Mouse (Mus musculus): Measurements from ENCODE around the gene Ankrd60. TPM values are rescaled to one million over a fixed set of nuclear protein-coding genes. Genes with fewer than 3 reads are reported as not detected.

Gene Ankrd60
- polyA plus RNA-seq, 1 experiment from 2014 or later: not detected

GRCm38 (mm10) chr2:173601861-173602260 is 23.7 kb upstream of the Ankrd60 start:
- Histone ChIP-seq H3K9ac (no peak overlapping the region), H3K4me2 (replicated peaks) (no peak overlapping the region), H3K4me3 (no peak overlapping the region), H3K9me3 (peaks cover 5% of the 10 kb centered on the region; the same call in 1 of the 2 replicates), H3K27me3 (replicated peaks) (no peaks in the 10 kb centered on the region), H3K36me3 (peaks cover 8% of the 10 kb centered on the region; the same call in 1 of the 2 replicates), H3K4me1 (peaks cover 13% of the 10 kb centered on the region; the same call in 1 of the 2 replicates), H3K27ac (no peak overlapping the region)
- WGBS: 89% methylated on average over 1 of the region's 1 CpGs
- ATAC-seq (ENCODE audit: low FRiP score, low read depth): no peak

GRCm38 (mm10) chr2:173595374-173595781 is 17.2 kb upstream of the Ankrd60 start:
- 45% methylated on average over 10 of the region's 10 CpGs for WGBS
- H3K4me2 ChIP-seq (replicated peaks): no peak overlapping the region
- no peak overlapping the region for H3K9ac ChIP-seq
- H3K27me3 ChIP-seq (replicated peaks): no peaks in the 10 kb centered on the region
- ATAC-seq (ENCODE audit: low FRiP score, low read depth): no peak; the same call in 1 of the 2 replicates
- H3K9me3 ChIP-seq: no peaks in the 10 kb centered on the region
- peaks cover 6% of the 10 kb centered on the region; the same call in 1 of the 2 replicates for H3K4me1 ChIP-seq
- H3K27ac ChIP-seq: no peak overlapping the region
- peaks cover 12% of the 10 kb centered on the region for H3K36me3 ChIP-seq
- H3K4me3 ChIP-seq: no peak overlapping the region

GRCm38 (mm10) chr2:173594313-173595063 is 16.3 kb upstream of the Ankrd60 start:
- H3K4me3 ChIP-seq: no peak overlapping the region
- no peak for ATAC-seq (ENCODE audit: low FRiP score, low read depth)
- H3K9ac ChIP-seq: no peak overlapping the region
- no peak overlapping the region for H3K27ac ChIP-seq
- H3K36me3 ChIP-seq: peaks cover 12% of the 10 kb centered on the region
- H3K4me2 ChIP-seq (replicated peaks): no peak overlapping the region
- H3K9me3 ChIP-seq: no peaks in the 10 kb centered on the region
- no peaks in the 10 kb centered on the region for H3K27me3 ChIP-seq (replicated peaks)
- WGBS: 79% methylated on average over 11 of the region's 11 CpGs
- H3K4me1 ChIP-seq: peaks cover 6% of the 10 kb centered on the region; the same call in 1 of the 2 replicates

GRCm38 (mm10) chr2:173593841-173594240 is 15.7 kb upstream of the Ankrd60 start:
- Histone ChIP-seq H3K36me3 (peaks cover 12% of the 10 kb centered on the region), H3K27me3 (replicated peaks) (no peaks in the 10 kb centered on the region), H3K9ac (no peak overlapping the region), H3K9me3 (no peaks in the 10 kb centered on the region), H3K4me2 (replicated peaks) (no peak overlapping the region), H3K4me3 (no peak overlapping the region), H3K4me1 (peaks cover 6% of the 10 kb centered on the region; the same call in 1 of the 2 replicates), H3K27ac (no peak overlapping the region)
- ATAC-seq (ENCODE audit: low FRiP score, low read depth): no peak
- 69% methylated on average over 4 of the region's 4 CpGs for WGBS

GRCm38 (mm10) chr2:173592781-173593180 is 14.6 kb upstream of the Ankrd60 start:
- no peak overlapping the region for H3K4me2 ChIP-seq (replicated peaks)
- no peaks in the 10 kb centered on the region for H3K9me3 ChIP-seq
- H3K4me3 ChIP-seq: no peak overlapping the region
- H3K4me1 ChIP-seq: peaks cover 6% of the 10 kb centered on the region; the same call in 1 of the 2 replicates
- no peaks in the 10 kb centered on the region for H3K27me3 ChIP-seq (replicated peaks)
- ATAC-seq (ENCODE audit: low FRiP score, low read depth): 0 out of 2 replicates have a peak, but pooled peaks have one; percentile 14
- WGBS: 63% methylated on average over 9 of the region's 9 CpGs
- peaks cover 12% of the 10 kb centered on the region for H3K36me3 ChIP-seq
- H3K9ac ChIP-seq: no peak overlapping the region
- no peak overlapping the region for H3K27ac ChIP-seq

- 81% methylated on average over 5 of the region's 5 CpGs for WGBS
- H3K4me2 ChIP-seq (replicated peaks): no peak overlapping the region
- peaks cover 5% of the 10 kb centered on the region; the same call in 1 of the 2 replicates for H3K9me3 ChIP-seq
- no peak overlapping the region for H3K9ac ChIP-seq
- peaks cover 17% of the 10 kb centered on the region; the same call in 1 of the 2 replicates for H3K27me3 ChIP-seq (replicated peaks)
- peaks cover 6% of the 10 kb centered on the region; the same call in 1 of the 2 replicates for H3K36me3 ChIP-seq
- no peak overlapping the region for H3K27ac ChIP-seq
- ATAC-seq (ENCODE audit: low FRiP score, low read depth): no peak
- H3K4me1 ChIP-seq: no peaks in the 10 kb centered on the region
- no peak overlapping the region for H3K4me3 ChIP-seq
Observed at GRCm38 (mm10) chr2:173587411-173587810, 9.2 kb upstream of the Ankrd60 start.

GRCm38 (mm10) chr2:173586118-173586968 is 8.2 kb upstream of the Ankrd60 start:
- under 1% methylated on average over 68 of the region's 68 CpGs for WGBS
- H3K9me3 ChIP-seq: peaks cover 5% of the 10 kb centered on the region; the same call in 1 of the 2 replicates
- H3K4me2 ChIP-seq (replicated peaks): peak overlapping the region; percentile 74
- H3K4me3 ChIP-seq: peak overlapping the region; percentile 36
- peaks cover 4% of the 10 kb centered on the region; the same call in 1 of the 2 replicates for H3K36me3 ChIP-seq
- 0 out of 2 replicates have a peak, but pooled peaks have one; percentile 14 for ATAC-seq (ENCODE audit: low FRiP score, low read depth)
- H3K27ac ChIP-seq: peak overlapping the region; percentile 4; the same call in 1 of the 2 replicates
- H3K4me1 ChIP-seq: no peaks in the 10 kb centered on the region
- H3K27me3 ChIP-seq (replicated peaks): peaks cover 17% of the 10 kb centered on the region; the same call in 1 of the 2 replicates
- peak overlapping the region; percentile 54; the same call in 1 of the 2 replicates for H3K9ac ChIP-seq

GRCm38 (mm10) chr2:173585387-173586117 is 7.4 kb upstream of the Ankrd60 start:
- H3K4me3 ChIP-seq: peak overlapping the region; percentile 36
- under 1% methylated on average over 53 of the region's 54 CpGs for WGBS
- peak overlapping the region; percentile 74 for H3K4me2 ChIP-seq (replicated peaks)
- peaks cover 5% of the 10 kb centered on the region; the same call in 1 of the 2 replicates for H3K9me3 ChIP-seq
- peak overlapping the region; percentile 54 for H3K9ac ChIP-seq
- H3K27ac ChIP-seq: no peak overlapping the region
- no peaks in the 10 kb centered on the region for H3K4me1 ChIP-seq
- H3K27me3 ChIP-seq (replicated peaks): peaks cover 17% of the 10 kb centered on the region; the same call in 1 of the 2 replicates
- no peaks in the 10 kb centered on the region for H3K36me3 ChIP-seq
- peak; percentile 84 for ATAC-seq (ENCODE audit: low FRiP score, low read depth)

GRCm38 (mm10) chr2:173584361-173584760 is 6.2 kb upstream of the Ankrd60 start:
- H3K36me3 ChIP-seq: no peaks in the 10 kb centered on the region
- no peak for ATAC-seq (ENCODE audit: low FRiP score, low read depth)
- 29% methylated on average over 15 of the region's 15 CpGs for WGBS
- no peak overlapping the region for H3K27ac ChIP-seq
- no peaks in the 10 kb centered on the region for H3K4me1 ChIP-seq
- no peak overlapping the region for H3K9ac ChIP-seq
- no peak overlapping the region for H3K4me2 ChIP-seq (replicated peaks)
- H3K9me3 ChIP-seq: peaks cover 5% of the 10 kb centered on the region; the same call in 1 of the 2 replicates
- peaks cover 17% of the 10 kb centered on the region; the same call in 1 of the 2 replicates for H3K27me3 ChIP-seq (replicated peaks)
- H3K4me3 ChIP-seq: no peak overlapping the region

GRCm38 (mm10) chr2:173583455-173583854 is 5.3 kb upstream of the Ankrd60 start:
- no peak for ATAC-seq (ENCODE audit: low FRiP score, low read depth)
- H3K27me3 ChIP-seq (replicated peaks): peaks cover 17% of the 10 kb centered on the region; the same call in 1 of the 2 replicates
- WGBS: 40% methylated on average over 5 of the region's 5 CpGs
- H3K4me1 ChIP-seq: peaks cover 2% of the 10 kb centered on the region; the same call in 1 of the 2 replicates
- no peak overlapping the region for H3K4me2 ChIP-seq (replicated peaks)
- H3K27ac ChIP-seq: no peak overlapping the region
- no peaks in the 10 kb centered on the region for H3K36me3 ChIP-seq
- no peak overlapping the region for H3K9ac ChIP-seq
- H3K4me3 ChIP-seq: no peak overlapping the region
- peaks cover 5% of the 10 kb centered on the region; the same call in 1 of the 2 replicates for H3K9me3 ChIP-seq

GRCm38 (mm10) chr2:173582903-173583302 is 4.7 kb upstream of the Ankrd60 start:
- WGBS: 88% methylated on average over 3 of the region's 3 CpGs
- no peak for ATAC-seq (ENCODE audit: low FRiP score, low read depth)
- Histone ChIP-seq H3K9ac (no peak overlapping the region), H3K9me3 (peaks cover 5% of the 10 kb centered on the region; the same call in 1 of the 2 replicates), H3K36me3 (no peaks in the 10 kb centered on the region), H3K27ac (no peak overlapping the region), H3K4me3 (no peak overlapping the region), H3K4me1 (peaks cover 7% of the 10 kb centered on the region), H3K4me2 (replicated peaks) (no peak overlapping the region), H3K27me3 (replicated peaks) (peaks cover 17% of the 10 kb centered on the region; the same call in 1 of the 2 replicates)

Data from neural tube, embryonic 12.5 days (tissue).